Mouse (Mus musculus) E14TG2a.4 (cell line): Measurements from ENCODE around the gene Ica1l.
A peak's percentile ranks its signal among the peaks of the same experiment; 100 is the strongest.
"Not testable (repeated sequence)": the region's sequence is repeated elsewhere in the genome, so short reads cannot be mapped to it uniquely, and the experiment has no call there.

ENCODE experiments used
- H3K27me3 ChIP-seq: 2 replicates; pipeline ENCODE4 v1.6.1; 2014; ENCODE audit warnings: low read length, control low read depth; ENCODE audit not compliant: insufficient read depth
- H3K36me3 ChIP-seq: 2 replicates; pipeline ENCODE4 v1.6.1; 2014; ENCODE audit warnings: low read length, control low read depth; ENCODE audit not compliant: insufficient read depth
- H3K4me1 ChIP-seq: replicated peaks from 2 replicates; pipeline ENCODE4 v1.6.1; 2014; ENCODE audit warnings: low read depth, low read length, control low read depth
- H3K4me3 ChIP-seq: replicated peaks from 2 replicates; pipeline ENCODE4 v1.5.1; 2014; ENCODE audit warnings: mild to moderate bottlenecking, low read length
- H3K9me3 ChIP-seq: 2 replicates; pipeline ENCODE4 v1.6.1; 2014; ENCODE audit warnings: low read length, control low read depth
- CTCF ChIP-seq: conservative IDR thresholded peaks from 2 replicates; pipeline ENCODE4 v1.5.1; 2014; ENCODE audit warnings: low read length
- NANOG ChIP-seq: IDR thresholded peaks from 2 replicates; pipeline ENCODE4 v1.6.1; 2014; ENCODE audit warnings: borderline replicate concordance, low read length, mixed read lengths
- POU5F1 ChIP-seq: IDR thresholded peaks from 2 replicates; pipeline ENCODE4 v1.6.1; 2014; ENCODE audit warnings: low read length, borderline replicate concordance

The Ica1l gene

DNA sequence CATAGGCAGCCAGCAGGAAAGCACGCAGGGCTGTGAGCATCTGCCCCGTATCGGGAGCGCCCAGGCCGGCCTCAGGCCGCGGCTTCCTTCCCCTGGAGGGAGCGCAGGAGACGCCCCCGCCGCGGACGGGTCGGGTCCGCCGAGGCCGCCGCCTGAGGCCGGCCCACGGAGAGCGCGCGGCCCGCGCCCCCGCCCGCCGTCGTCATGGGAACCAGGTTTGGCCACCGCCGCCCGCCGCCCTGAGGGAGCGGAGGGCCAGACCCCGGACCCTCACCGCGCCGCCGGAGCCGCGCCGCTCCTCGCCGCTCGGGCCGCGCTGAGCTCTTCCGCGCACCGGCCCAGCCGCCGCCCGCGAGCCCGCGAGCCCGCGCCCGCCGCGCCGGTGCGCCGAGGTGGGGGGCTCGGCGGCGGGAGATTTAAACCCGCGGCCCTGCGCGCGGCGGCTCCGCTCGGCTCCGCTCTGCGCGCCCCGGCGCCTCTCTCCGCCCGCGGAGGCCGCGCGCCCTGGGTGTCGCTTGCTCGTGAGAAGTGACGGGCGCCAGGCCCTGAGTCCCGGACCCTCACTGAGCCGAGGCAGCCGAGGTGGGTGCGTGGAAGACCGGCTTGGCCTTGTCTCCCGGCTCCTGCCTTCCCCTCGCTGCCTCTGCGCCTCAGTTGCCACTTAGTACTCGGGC, at the start of gene Ica1l:
Gene Ica1l, minus strand, starts transcription at position 389 of the 674 bp plus-strand sequence.
- no peak for TF ChIP-seq NANOG
- no peak for TF ChIP-seq POU5F1
- no peak for TF ChIP-seq CTCF
- Histone ChIP-seq H3K4me3 (peak within 1 kb of the TSS; percentile 82), H3K27me3 (peaks cover 20% of the 10 kb centered on the region), H3K9me3 (peaks cover 14% of the 10 kb centered on the region), H3K36me3 (no peaks in the 10 kb centered on the region), H3K4me1 (peaks cover 4% of the 10 kb centered on the region; the same call in 1 of the 2 replicates)

DNA sequence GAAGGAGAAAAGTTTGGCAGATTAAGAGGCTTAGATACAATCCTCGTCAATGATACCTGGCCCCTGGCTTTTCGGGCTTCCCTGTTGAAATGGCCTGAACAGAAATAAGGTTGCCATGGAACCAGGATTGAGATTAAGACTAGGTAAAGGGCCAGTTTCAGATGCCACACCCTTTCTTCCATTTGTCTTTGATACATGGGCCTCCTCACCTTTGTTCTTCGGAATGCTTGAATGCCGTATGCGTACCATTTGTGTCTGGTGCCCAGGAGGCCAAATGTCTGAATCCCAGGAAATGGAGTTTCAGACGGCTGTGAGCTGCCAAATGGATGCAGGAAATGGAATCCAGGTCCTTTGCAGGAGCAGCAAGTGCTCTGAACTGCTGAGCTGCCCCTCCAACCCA, 33.4 kb upstream of the Ica1l start:
- no peaks in the 10 kb centered on the region for H3K9me3 ChIP-seq
- H3K4me1 ChIP-seq = peaks cover 41% of the 10 kb centered on the region
- no peaks in the 10 kb centered on the region for H3K27me3 ChIP-seq
- H3K36me3 ChIP-seq = peaks cover 66% of the 10 kb centered on the region
- TF ChIP-seq CTCF (no peak), POU5F1 (no peak), NANOG (no peak)
- H3K4me3 ChIP-seq = no peak overlapping the region

DNA sequence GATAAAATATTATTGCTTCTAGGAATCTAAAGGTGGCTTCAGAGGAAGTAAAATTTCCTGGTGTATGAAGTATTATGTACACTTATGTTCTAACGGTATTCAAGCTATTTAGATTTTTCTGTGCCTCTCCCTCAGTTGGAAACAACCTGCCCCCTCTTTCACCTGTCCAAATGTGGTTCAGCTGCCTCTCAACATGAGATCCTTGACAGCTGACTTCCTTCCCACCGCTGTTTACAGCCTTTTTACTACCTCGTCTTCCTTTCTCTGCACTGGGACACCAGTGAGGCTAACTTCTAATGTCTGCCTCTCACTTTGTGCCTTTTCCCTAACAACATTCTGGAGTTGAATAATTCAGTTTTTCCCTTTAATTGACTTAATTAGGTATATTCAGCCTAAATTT, 32.6 kb upstream of the Ica1l start:
- no peak for TF ChIP-seq POU5F1
- no peak for TF ChIP-seq NANOG
- no peak for TF ChIP-seq CTCF
- Histone ChIP-seq H3K27me3 (no peaks in the 10 kb centered on the region), H3K36me3 (peaks cover 61% of the 10 kb centered on the region), H3K4me3 (no peak overlapping the region), H3K9me3 (no peaks in the 10 kb centered on the region), H3K4me1 (peaks cover 41% of the 10 kb centered on the region)

DNA sequence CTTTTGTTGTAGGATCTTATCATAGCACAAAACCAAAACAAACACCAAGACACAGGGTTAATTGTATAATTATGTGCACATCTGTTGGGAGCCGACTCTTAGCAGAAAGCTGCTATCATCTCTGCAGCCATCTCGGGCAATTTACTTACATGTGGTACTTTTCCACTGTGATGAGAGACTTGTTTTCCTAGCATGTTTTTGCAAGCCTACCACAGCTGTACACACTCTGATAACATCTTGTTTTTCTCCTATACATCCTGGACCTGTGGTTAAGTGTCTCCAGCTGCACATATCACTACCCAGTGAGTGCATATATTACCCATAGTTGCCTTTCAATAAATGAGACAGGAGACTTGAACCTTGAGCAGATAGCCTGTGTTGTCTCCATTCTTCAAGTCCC, 32.0 kb upstream of the Ica1l start:
- peaks cover 56% of the 10 kb centered on the region for H3K36me3 ChIP-seq
- TF ChIP-seq CTCF (no peak), POU5F1 (no peak), NANOG (no peak)
- H3K9me3 ChIP-seq = no peaks in the 10 kb centered on the region

DNA sequence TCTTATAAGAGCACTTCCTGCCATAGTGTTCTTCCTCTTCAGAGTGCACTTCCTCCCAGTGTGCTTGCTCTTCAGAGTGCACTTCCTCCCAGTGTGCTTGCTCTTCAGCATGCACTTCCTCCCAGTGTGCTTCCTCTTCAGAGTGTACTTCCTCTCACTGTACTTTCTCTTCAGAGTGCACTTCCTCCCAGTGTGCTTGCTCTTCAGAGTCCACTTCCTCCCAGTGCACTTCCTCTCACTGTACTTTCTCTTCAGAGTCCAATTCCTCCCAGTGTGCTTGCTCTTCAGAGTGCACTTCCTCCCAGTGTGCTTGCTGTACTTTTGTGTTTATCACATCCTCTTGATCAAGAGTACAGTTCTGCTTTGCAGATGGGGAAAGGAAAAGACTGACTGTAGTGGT, 27.7 kb upstream of the Ica1l start:
- peaks cover 21% of the 10 kb centered on the region for H3K36me3 ChIP-seq
- not testable (repeated sequence) for H3K4me1 ChIP-seq, H3K27me3 ChIP-seq, H3K4me3 ChIP-seq, H3K9me3 ChIP-seq

More for the DNA sequence above, 32.0 kb upstream of the Ica1l start:
- Histone ChIP-seq H3K27me3 (no peaks in the 10 kb centered on the region), H3K4me1 (peaks cover 41% of the 10 kb centered on the region), H3K4me3 (no peak overlapping the region)

DNA sequence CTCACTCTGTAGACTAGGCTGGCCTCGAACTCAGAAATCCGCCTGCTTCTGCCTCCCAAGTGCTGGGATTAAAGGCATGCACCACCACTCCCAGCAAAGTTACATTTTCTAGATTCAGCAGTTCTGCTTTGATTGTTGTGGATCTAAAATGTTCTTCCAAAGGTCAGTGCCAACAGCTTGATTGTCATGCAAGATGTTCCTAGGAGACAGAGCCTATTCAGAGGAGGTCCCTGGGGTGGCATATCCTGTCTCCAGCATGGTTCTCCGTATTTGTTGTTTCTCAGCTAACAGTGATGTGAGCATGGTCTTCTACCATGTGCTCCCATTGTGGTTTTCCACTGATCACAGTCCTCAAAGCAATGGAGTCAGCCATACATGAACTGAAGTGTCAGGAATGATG, 13.3 kb upstream of the Ica1l start:
- TF ChIP-seq NANOG = peak; percentile 46; the same call in 1 of the 2 replicates
- TF ChIP-seq CTCF = no peak
- TF ChIP-seq POU5F1 = peak; percentile 86; the same call in 1 of the 2 replicates
- peaks cover 6% of the 10 kb centered on the region; the same call in 1 of the 2 replicates for H3K9me3 ChIP-seq

DNA sequence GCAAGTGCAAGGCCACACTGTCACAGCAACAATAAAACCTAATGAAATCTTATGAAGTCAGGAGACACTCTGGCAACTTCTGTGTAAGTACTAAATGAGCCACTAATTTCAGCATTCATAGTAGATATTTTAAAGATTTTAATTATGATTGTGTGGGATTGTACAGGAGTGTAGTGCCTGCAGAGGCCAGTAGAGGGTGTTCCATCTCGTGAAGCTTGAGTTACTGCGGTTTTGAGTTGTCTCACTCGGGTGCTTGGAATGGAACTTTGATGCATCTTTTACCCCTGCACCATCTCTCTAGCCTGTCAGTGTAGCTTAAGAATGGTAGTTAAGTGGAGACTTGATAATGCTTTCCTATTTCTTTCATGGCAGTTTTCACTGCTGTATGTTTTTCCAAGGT, 11.7 kb upstream of the Ica1l start:
- Histone ChIP-seq H3K36me3 (no peaks in the 10 kb centered on the region), H3K4me3 (no peak overlapping the region), H3K4me1 (peaks cover 17% of the 10 kb centered on the region), H3K9me3 (peaks cover 6% of the 10 kb centered on the region; the same call in 1 of the 2 replicates), H3K27me3 (no peaks in the 10 kb centered on the region)
- TF ChIP-seq NANOG (no peak), CTCF (peak; percentile 98)

More for the DNA sequence above, 13.3 kb upstream of the Ica1l start:
- Histone ChIP-seq H3K4me1 (peaks cover 17% of the 10 kb centered on the region), H3K4me3 (no peak overlapping the region), H3K27me3 (no peaks in the 10 kb centered on the region), H3K36me3 (no peaks in the 10 kb centered on the region)

DNA sequence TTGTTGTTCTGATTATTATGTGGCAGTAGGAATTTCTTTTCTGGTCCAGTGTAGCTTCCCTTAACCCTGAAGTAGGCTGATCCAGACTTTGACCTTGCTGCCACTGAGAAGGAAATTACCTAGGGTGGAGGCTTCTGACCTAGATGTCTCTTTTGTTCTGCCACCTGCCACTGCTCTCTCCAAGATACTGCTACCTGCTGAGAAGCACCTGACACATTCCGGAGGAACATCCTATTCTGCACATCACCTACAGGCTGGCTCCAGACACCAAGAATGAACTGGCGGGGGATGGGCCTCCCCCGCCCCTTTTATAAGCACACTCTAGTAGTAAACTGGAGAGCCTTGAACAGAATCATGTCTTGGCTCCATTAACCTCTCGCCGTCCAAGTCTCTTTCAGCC, 4.5 kb upstream of the Ica1l start:
- H3K4me1 ChIP-seq, H3K36me3 ChIP-seq, H3K4me3 ChIP-seq: not testable (repeated sequence)
- H3K9me3 ChIP-seq = peaks cover 26% of the 10 kb centered on the region
- peaks cover 12% of the 10 kb centered on the region for H3K27me3 ChIP-seq

DNA sequence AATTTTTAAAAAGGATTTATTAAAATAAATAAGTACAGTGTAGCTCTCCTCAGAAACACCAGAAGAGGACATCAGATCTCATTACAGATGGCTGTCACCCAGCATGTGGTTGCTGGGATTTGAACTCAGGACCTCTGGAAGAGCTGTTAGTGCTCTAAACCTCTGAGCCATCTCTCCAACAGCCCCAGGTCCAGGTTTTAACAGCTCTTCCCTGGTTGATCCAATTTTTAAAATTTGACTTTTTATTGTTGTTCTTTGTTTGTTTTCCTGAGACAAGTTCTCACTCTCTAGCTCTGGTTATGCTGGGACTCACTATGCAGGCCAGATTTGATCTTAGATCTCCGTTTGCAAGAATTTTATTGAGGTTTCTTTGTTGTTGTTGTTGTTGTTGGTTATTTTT, 1.6 kb upstream of the Ica1l start:
- H3K4me1 ChIP-seq = peaks cover 4% of the 10 kb centered on the region; the same call in 1 of the 2 replicates
- no peak for TF ChIP-seq POU5F1
- TF ChIP-seq CTCF = no peak
- no peak for TF ChIP-seq NANOG
- H3K4me3 ChIP-seq = no peak overlapping the region
- no peaks in the 10 kb centered on the region for H3K36me3 ChIP-seq
- peaks cover 26% of the 10 kb centered on the region for H3K9me3 ChIP-seq
- H3K27me3 ChIP-seq = peaks cover 20% of the 10 kb centered on the region
